Mouse (Mus musculus): ENCODE results near the gene Cmtm7.

DNA sequence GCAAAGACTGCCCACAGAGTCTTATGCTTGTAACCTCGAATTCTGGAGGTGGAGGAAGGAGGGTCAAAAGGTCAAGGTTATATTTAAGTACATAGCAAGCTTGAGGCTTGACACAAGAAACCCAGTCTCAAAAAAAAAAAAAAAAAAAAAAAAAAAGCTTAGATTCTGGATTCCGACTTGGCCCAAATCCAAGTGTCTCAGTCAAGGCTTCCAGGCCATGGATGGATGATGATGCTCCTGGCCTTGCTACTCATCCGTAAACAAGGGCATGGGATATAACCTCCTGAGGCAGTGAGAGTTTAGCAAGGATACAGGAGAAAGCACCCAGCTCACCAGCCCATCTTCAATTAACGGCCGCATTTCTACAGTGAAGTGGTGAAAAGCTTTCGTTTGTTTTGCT is 7.0 kb downstream of the Cmtm7 start:
- no peak for TF ChIP-seq POLR2A (IDR thresholded peaks at IDR 0.05; ENCODE audit: control insufficient read depth, extremely low read depth, insufficient read depth, low read length, poor library complexity)
- no peak for TF ChIP-seq CTCF (IDR thresholded peaks at IDR 0.05; ENCODE audit: borderline replicate concordance, control insufficient read depth, extremely low read depth, insufficient read depth, low read length, poor library complexity)
